Mouse (Mus musculus) C2C12 (cell line): ENCODE results near the gene Gper1.

Experiments used
- CTCF ChIP-seq: IDR thresholded peaks from one replicate; pipeline ENCODE4 v1.5.1; 2011; ENCODE audit not compliant: control insufficient read depth, insufficient read depth, insufficient read length
- MAX ChIP-seq: IDR thresholded peaks from one replicate; pipeline ENCODE4 v1.6.1; 2011; ENCODE audit warnings: mild to moderate bottlenecking, control low read depth
- MYOD1 ChIP-seq: IDR thresholded peaks from one replicate; pipeline ENCODE4 v1.6.1; 2011; ENCODE audit warnings: low read depth; ENCODE audit not compliant: control insufficient read depth, insufficient read length
- MYOG ChIP-seq: IDR thresholded peaks from one replicate; pipeline ENCODE4 v1.6.1; 2011; ENCODE audit not compliant: control insufficient read depth, insufficient read length; ENCODE audit errors: extremely low read depth
- USF1 ChIP-seq: IDR thresholded peaks from one replicate; pipeline ENCODE4 v1.6.1; 2011; ENCODE audit warnings: low read depth, mild to moderate bottlenecking, control low read depth, moderate library complexity

GRCm38 (mm10) chr5:139408511-139408910 is 14.4 kb upstream of the Gper1 start:
- no peak for TF ChIP-seq MYOD1
- no peak for TF ChIP-seq MAX
- no peak for TF ChIP-seq CTCF
- no peak for TF ChIP-seq MYOG
- no peak for TF ChIP-seq USF1
